Mouse (Mus musculus): Measurements from ENCODE around the gene Sypl2. TPM values are rescaled to one million over a fixed set of nuclear protein-coding genes. Genes with fewer than 3 reads are reported as not detected.

Sypl2 gene
- total RNA-seq, 2 experiments from 2014 or later = 321 to 322 TPM

DNA sequence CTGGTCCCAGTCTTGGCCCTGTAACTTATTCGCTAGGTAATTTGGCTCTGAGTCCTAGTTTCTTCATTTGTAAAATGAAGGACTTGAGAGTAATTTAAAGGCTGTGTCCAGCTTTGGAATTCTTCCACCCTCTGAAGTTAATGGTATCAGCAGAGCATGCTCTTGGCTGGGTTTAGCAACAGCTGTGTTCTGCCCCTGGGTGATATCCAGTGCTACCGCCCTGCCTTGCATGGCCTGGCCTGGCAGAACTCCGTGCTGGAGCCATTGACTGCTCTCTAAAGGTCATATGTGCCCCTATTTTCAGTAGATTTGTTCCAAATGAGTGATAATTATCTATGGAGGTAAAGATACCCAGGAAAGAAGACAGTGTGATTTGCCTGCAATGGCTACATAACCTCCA is 5.8 kb downstream of the Sypl2 start:
- no peak for TF ChIP-seq CTCF (IDR thresholded peaks at IDR 0.05)
- H3K27ac ChIP-seq = peak overlapping the region; percentile 99
- peak; percentile 86 for DNase-seq
- intact Hi-C loops (cut with DNase I) = no loop called here
- H3K4me3 ChIP-seq = peak overlapping the region; percentile 85

- TF ChIP-seq CTCF (IDR thresholded peaks at IDR 0.05) = no peak
- Histone ChIP-seq H3K27ac (peak overlapping the region; percentile 8; the same call in 1 of the 2 replicates), H3K4me3 (no peak overlapping the region)
- DNase-seq = no peak
- intact Hi-C loops (cut with DNase I) = no loop called here
These were observed 11.7 kb downstream of the Sypl2 start for GRCm38 (mm10) chr3:108214734-108215133.

- peak; percentile 68 for TF ChIP-seq CTCF (IDR thresholded peaks at IDR 0.05)
- Histone ChIP-seq H3K27ac (peak overlapping the region; percentile 97), H3K4me3 (no peak overlapping the region)
- DNase-seq = peak; percentile 93
- intact Hi-C loops (cut with DNase I) = no loop called here
These were observed 14.0 kb downstream of the Sypl2 start for GRCm38 (mm10) chr3:108212406-108212805.

GRCm38 (mm10) chr3:108211845-108212244 is 14.6 kb downstream of the Sypl2 start:
- intact Hi-C loops (cut with DNase I) = no loop called here
- H3K27ac ChIP-seq = peak overlapping the region; percentile 97
- TF ChIP-seq CTCF (IDR thresholded peaks at IDR 0.05) = no peak
- peak overlapping the region; percentile 92; the same call in 1 of the 2 replicates for H3K4me3 ChIP-seq
- no peak for DNase-seq

DNA sequence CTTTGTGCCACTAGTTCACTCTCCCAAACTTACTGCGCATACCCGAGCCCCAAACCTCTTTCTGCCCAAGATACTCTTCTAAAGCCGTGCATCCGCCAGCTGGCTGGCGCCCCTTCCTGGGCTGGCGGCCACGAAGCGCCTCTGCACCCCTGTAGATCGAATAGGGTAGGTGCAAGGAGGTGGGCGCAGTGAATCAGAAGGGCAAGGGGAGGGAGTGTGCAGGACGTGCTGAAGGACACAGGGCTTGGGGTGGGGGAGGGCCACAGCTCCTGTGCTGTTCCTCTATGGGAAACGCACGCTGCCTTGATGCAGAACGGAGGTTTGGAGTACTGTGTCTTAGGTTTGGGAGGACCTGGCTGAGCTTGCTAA is 15.7 kb downstream of the Sypl2 start, which contains the start of gene Atxn7l2:
Gene Atxn7l2, minus strand, starts transcription at position 164 of the 369 bp plus-strand sequence.
- peak; percentile 23; the same call in 1 of the 2 replicates for TF ChIP-seq CTCF (IDR thresholded peaks at IDR 0.05)
- Histone ChIP-seq H3K27ac (peak within 1 kb of the TSS; percentile 97), H3K4me3 (peak within 1 kb of the TSS; percentile 92)
- intact Hi-C loops (cut with DNase I) = no loop called here
- DNase-seq = peak; percentile 85

GRCm38 (mm10) chr3:108209946-108210770 is 16.3 kb downstream of the Sypl2 start:
- intact Hi-C loops (cut with DNase I) = no loop called here
- H3K4me3 ChIP-seq = peak overlapping the region; percentile 92
- TF ChIP-seq CTCF (IDR thresholded peaks at IDR 0.05) = 0 out of 2 replicates have a peak, but pooled peaks have one; percentile 20
- H3K27ac ChIP-seq = peak overlapping the region; percentile 97
- peak; percentile 96 for DNase-seq

DNA sequence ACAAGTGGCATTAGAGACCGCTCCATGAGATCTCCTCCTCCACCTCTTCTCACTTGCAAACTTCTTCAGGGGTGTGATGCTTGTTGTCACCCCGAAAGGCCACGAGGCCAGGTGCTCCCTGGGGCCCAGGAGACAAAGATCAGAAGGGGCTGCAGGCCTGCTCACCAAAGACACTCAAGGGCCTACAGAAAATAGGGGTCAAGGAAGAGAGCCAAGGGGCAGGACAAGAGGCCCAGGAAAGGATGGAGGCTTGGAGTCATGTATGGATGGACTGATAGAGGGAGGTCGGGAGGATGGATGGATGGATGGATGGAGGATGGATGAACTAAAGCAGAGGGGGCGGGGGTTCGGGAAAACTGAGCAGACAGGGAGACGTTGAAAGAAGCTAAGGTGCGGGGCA is 16.9 kb downstream of the Sypl2 start:
- intact Hi-C loops (cut with DNase I) = no loop called here
- H3K27ac ChIP-seq = peak overlapping the region; percentile 97
- peak overlapping the region; percentile 92 for H3K4me3 ChIP-seq
- no peak for DNase-seq
- no peak for TF ChIP-seq CTCF (IDR thresholded peaks at IDR 0.05)

GRCm38 (mm10) chr3:108209001-108209400 is 17.4 kb downstream of the Sypl2 start:
- no peak for TF ChIP-seq CTCF (IDR thresholded peaks at IDR 0.05)
- DNase-seq = no peak
- intact Hi-C loops (cut with DNase I) = no loop called here
- Histone ChIP-seq H3K4me3 (peak overlapping the region; percentile 92), H3K27ac (no peak overlapping the region)

DNA sequence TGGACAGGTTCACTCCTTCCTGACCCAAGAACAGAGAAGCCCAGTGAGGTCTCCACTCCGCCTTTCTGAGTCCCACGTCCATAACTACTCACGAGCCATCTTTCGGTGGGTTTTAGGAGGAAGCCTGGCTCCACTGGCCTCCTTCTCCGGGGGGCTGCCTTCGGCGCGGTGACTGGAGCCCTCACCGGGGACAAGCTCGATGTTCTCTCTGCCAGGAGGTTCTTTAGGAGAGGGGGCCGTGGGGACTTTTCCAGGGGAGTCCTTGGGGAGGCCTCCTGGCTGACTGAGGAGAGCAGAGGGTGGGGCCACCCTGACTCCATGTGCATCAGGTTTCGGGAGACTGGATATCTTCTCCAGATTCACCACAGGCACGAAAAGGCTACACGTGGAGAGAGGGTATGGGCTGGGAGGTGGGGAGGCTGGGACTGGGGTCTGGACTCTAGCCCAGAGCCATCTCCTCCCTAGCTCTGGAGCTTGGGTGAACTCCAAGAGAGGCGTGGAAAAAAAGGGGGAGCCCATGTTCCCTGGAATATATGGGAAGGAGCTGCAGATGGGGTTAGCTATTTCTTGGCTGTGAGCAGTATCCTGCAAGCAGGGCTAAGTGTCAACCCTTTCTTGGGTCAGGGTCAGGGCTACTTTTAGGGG is 19.6 kb downstream of the Sypl2 start:
- no peak for TF ChIP-seq CTCF (IDR thresholded peaks at IDR 0.05)
- intact Hi-C loops (cut with DNase I) = no loop called here
- peak overlapping the region; percentile 8; the same call in 1 of the 2 replicates for H3K27ac ChIP-seq
- DNase-seq = no peak
- no peak overlapping the region for H3K4me3 ChIP-seq

- no peak overlapping the region for H3K27ac ChIP-seq
- DNase-seq = no peak
- H3K4me3 ChIP-seq = no peak overlapping the region
- intact Hi-C loops (cut with DNase I) = no loop called here
- TF ChIP-seq CTCF (IDR thresholded peaks at IDR 0.05) = no peak
These were observed 20.8 kb downstream of the Sypl2 start for GRCm38 (mm10) chr3:108205601-108206000.

GRCm38 (mm10) chr3:108204470-108204869 is 22.0 kb downstream of the Sypl2 start:
- no peak for TF ChIP-seq CTCF (IDR thresholded peaks at IDR 0.05)

DNA sequence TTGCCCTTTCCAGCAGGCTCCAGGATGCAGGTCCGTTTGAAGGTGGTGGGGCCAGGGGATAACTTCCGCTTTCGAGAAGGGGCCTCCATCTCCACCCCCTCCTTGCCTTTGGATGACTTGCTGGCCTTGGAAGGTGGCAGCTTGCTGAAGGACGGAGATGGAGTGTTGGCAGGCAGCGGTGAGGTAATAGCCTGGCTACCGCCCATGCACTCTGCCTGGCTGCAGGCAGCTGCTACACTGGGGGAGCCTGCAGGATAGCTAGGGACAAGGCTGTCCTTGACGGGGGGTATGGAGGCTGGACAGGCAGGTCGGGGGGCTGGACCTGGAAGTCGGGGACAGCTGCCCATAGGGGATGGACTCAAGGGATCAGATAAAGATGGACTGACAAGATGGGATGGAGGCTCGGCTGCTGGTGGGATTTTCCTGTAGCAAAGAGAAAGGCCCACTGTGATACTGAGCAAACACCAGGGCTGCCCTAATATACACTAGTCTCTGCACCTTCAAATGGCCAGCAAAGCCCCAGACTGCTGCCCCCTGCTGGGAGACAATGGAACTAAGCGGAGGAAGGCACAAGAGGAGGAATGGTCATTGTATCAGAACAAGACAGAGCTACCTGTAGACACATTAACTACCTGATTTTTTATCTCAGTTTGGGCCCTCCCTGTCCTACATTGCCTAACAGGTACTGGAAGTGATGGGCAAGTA is 22.7 kb downstream of the Sypl2 start:
- Histone ChIP-seq H3K4me3 (peak overlapping the region; percentile 6; the same call in 1 of the 2 replicates), H3K27ac (peak overlapping the region; percentile 59)
- DNase-seq = peak; percentile 85
- intact Hi-C loops (cut with DNase I) = loop anchor here (1.0 kb wide), 1 partner anchor 38 kb away; no protein-coding TSS in a partner anchor
- peak; percentile 93 for TF ChIP-seq CTCF (IDR thresholded peaks at IDR 0.05)

More at GRCm38 (mm10) chr3:108204470-108204869, 22.0 kb downstream of the Sypl2 start:
- Histone ChIP-seq H3K27ac (0 out of 2 replicates have a peak overlapping the region, but pooled peaks have one; percentile 7), H3K4me3 (no peak overlapping the region)
- DNase-seq = no peak
- intact Hi-C loops (cut with DNase I) = no loop called here
